Mouse (Mus musculus) ES-Bruce4 (cell line): ENCODE results near the gene Pagr1a.

Experiments
- CTCF ChIP-seq: IDR thresholded peaks from one replicate; pipeline ENCODE4 v1.8.1; 2011; ENCODE audit warnings: low read depth, low read length
- POLR2A ChIP-seq: IDR thresholded peaks from one replicate; pipeline ENCODE4 v1.8.1; 2011; ENCODE audit warnings: low read length; ENCODE audit not compliant: insufficient read depth

DNA sequence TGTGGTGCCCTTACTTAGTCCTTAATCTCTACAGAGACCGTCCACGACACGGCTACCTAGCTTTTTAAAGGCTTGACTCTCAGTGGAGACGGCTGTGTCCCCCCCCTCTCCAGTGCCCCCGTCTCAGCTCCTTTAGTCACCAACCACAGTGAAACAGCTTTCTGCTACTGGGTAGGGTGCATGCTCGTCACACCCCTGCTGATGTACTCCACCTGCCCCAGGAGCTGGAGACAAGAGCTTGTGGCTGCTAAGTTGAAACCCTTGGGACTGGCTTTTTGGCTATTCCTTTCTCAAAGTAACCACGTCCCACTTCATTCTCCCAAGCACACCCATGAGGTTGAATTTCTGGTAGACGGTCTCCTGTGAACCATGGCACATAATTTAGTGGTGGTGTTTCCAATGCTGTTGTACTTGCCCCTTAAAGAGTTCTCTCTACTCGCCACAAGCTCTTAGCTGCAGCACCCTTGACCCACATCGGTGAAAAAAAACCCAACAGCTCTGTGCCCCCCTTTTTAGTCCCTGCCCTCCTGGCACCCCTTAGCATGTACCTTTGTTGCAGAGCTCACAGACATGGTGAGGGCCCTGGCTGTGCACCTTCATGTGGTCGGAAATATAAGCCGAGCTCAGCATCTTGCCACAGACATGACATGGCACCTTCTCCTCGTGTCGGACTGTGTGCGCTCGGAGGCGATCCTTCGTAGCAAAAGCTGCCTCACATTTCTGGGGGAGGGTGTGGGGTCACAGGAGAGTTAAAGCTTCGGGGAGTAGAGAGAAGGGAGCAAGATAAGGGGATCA lies 6.9 kb upstream of the Pagr1a start:
- TF ChIP-seq CTCF: no peak
- no peak for TF ChIP-seq POLR2A
